Mouse (Mus musculus): ENCODE results near the gene Hoxd8.
A peak's percentile ranks its signal among the peaks of the same experiment; 100 is the strongest.

Hoxd8 gene

GRCm38 (mm10) chr2:74704393-74704998 is at the start of gene Hoxd8:
TSS of gene Hoxd8 (plus strand) at chr2:74704615.
- peak in 1 of 2 experiments; percentile 61 for DNase-seq (ENCODE audit: low spot score in 2 of 2)

GRCm38 (mm10) chr2:74654743-74655419 is 49.5 kb upstream of the Hoxd8 start:
- DNase-seq (ENCODE audit: low spot score in 2 of 2), result no peak

GRCm38 (mm10) chr2:74655420-74655781 is 49.0 kb upstream of the Hoxd8 start:
- DNase-seq (ENCODE audit: low spot score in 2 of 2), result peak in 1 of 2 experiments; percentile 78

GRCm38 (mm10) chr2:74655821-74656631 is 48.4 kb upstream of the Hoxd8 start:
- peak in 1 of 2 experiments; percentile 73 for DNase-seq (ENCODE audit: low spot score in 2 of 2)

GRCm38 (mm10) chr2:74656632-74657021 is 47.8 kb upstream of the Hoxd8 start:
- no peak for DNase-seq (ENCODE audit: low spot score in 2 of 2)

GRCm38 (mm10) chr2:74657251-74658023 is 47.0 kb upstream of the Hoxd8 start:
- no peak for DNase-seq (ENCODE audit: low spot score in 2 of 2)

- no peak for DNase-seq (ENCODE audit: low spot score in 2 of 2)
Measured at GRCm38 (mm10) chr2:74658024-74658666, 46.3 kb upstream of the Hoxd8 start.

- no peak for DNase-seq (ENCODE audit: low spot score in 2 of 2)
Measured at GRCm38 (mm10) chr2:74658667-74659371, 45.6 kb upstream of the Hoxd8 start.

- DNase-seq (ENCODE audit: low spot score in 2 of 2), result no peak
Measured at GRCm38 (mm10) chr2:74659507-74660005, 44.9 kb upstream of the Hoxd8 start, which contains the start of gene Evx2. TSS of gene Evx2 (minus strand) at chr2:74659557.

GRCm38 (mm10) chr2:74660421-74661375 is 43.7 kb upstream of the Hoxd8 start:
- DNase-seq (ENCODE audit: low spot score in 2 of 2), result no peak

- DNase-seq (ENCODE audit: low spot score in 2 of 2), result no peak
Measured at GRCm38 (mm10) chr2:74661685-74662084, 42.7 kb upstream of the Hoxd8 start.

- no peak for DNase-seq (ENCODE audit: low spot score in 2 of 2)
Measured at GRCm38 (mm10) chr2:74663291-74663925, 41.0 kb upstream of the Hoxd8 start.

- DNase-seq (ENCODE audit: low spot score in 2 of 2), result no peak
Measured at GRCm38 (mm10) chr2:74666411-74666810, 38.0 kb upstream of the Hoxd8 start.

- DNase-seq (ENCODE audit: low spot score in 2 of 2), result peak in 1 of 2 experiments; percentile 57
Measured at GRCm38 (mm10) chr2:74667191-74667841, 37.1 kb upstream of the Hoxd8 start.

- no peak for DNase-seq (ENCODE audit: low spot score in 2 of 2)
Measured at GRCm38 (mm10) chr2:74667842-74668357, 36.5 kb upstream of the Hoxd8 start, which contains the start of gene Hoxd13. TSS of gene Hoxd13 (plus strand) at chr2:74668310.

- DNase-seq (ENCODE audit: low spot score in 2 of 2), result peak in 1 of 2 experiments; percentile 61
Measured at GRCm38 (mm10) chr2:74668370-74669229, 35.8 kb upstream of the Hoxd8 start.

GRCm38 (mm10) chr2:74669230-74669578 is 35.2 kb upstream of the Hoxd8 start:
- DNase-seq (ENCODE audit: low spot score in 2 of 2), result no peak
